Mouse (Mus musculus) liver, embryonic 14.5 days (tissue): ENCODE measurements around the gene Tex2. TPM values are rescaled to one million over a fixed set of nuclear protein-coding genes. Genes with fewer than 3 reads are reported as not detected.

ENCODE experiments used
- ATAC-seq: fragments of 200-750 bp; cut with Nextera tagmentation; 2 replicates; pipeline ENCODE4 v1.8.0; 2017; ENCODE audit warnings: moderate number of reproducible peaks, mild to moderate bottlenecking, moderate library complexity; ENCODE audit not compliant: insufficient read depth
- DNase-seq, 3 experiments: peaks; one replicate each; pipeline ENCODE4 v3.0.0-alpha.2; 2012 to 2013; ENCODE audit warnings: low read depth in 3 of 3, low spot score in 3 of 3
- H3K27ac ChIP-seq: fragments of 300-500 bp; sonication (generic); 2 replicates; pipeline ENCODE4 v1.5.1; 2014; ENCODE audit warnings: moderate library complexity, mild to moderate bottlenecking, control low read depth, inconsistent platforms
- H3K27me3 ChIP-seq: fragments of 300-500 bp; sonication (generic); 2 replicates; pipeline ENCODE4 v1.6.1; 2014; ENCODE audit warnings: mild to moderate bottlenecking, low read length, moderate library complexity; ENCODE audit not compliant: control insufficient read depth, insufficient read depth
- H3K36me3 ChIP-seq: fragments of 300-500 bp; sonication (generic); replicated peaks from 2 replicates; pipeline ENCODE4 v1.6.1; 2014; ENCODE audit warnings: low read depth; ENCODE audit not compliant: control insufficient read depth, insufficient read depth
- H3K4me1 ChIP-seq, 2 experiments: fragments of 200-500 bp in 1 of 2; fragments of 300-500 bp in 1 of 2; sonication (generic) in 1 of 2; replicated peaks; 2 replicates each; pipeline ENCODE4 v1.6.1; 2012 to 2014; ENCODE audit warnings: antibody characterized with exemption in 1 of 2, inconsistent platforms in 1 of 2, low read length in 1 of 2; ENCODE audit not compliant: control insufficient read depth in 2 of 2, insufficient read depth in 2 of 2
- H3K4me2 ChIP-seq: fragments of 300-500 bp; sonication (generic); 2 replicates; pipeline ENCODE4 v1.6.1; 2014; ENCODE audit warnings: low read depth, mild to moderate bottlenecking, control low read depth, moderate library complexity
- H3K4me3 ChIP-seq, 2 experiments: fragments of 200-500 bp in 1 of 2; fragments of 300-500 bp in 1 of 2; sonication (generic) in 1 of 2; 2 replicates each; pipeline ENCODE4 v1.5.1; 2012 to 2014; ENCODE audit warnings: low read depth in 2 of 2, low read length in 2 of 2, mild to moderate bottlenecking in 2 of 2, control low read depth in 1 of 2, inconsistent platforms in 1 of 2, moderate library complexity in 1 of 2; ENCODE audit not compliant: insufficient read depth in 1 of 2
- H3K9ac ChIP-seq: fragments of 300-500 bp; sonication (generic); replicated peaks from 2 replicates; pipeline ENCODE4 v1.6.1; 2014; ENCODE audit warnings: mild to moderate bottlenecking, control low read depth, moderate library complexity
- H3K9me3 ChIP-seq: fragments of 300-500 bp; sonication (generic); 2 replicates; pipeline ENCODE4 v1.6.1; 2016; ENCODE audit warnings: low read length, mixed read lengths; ENCODE audit not compliant: control insufficient read depth
- CTCF ChIP-seq: IDR thresholded peaks from 2 replicates; pipeline ENCODE4 v1.5.1; 2016; ENCODE audit warnings: antibody characterized with exemption, low read depth, control low read depth
- EP300 ChIP-seq: IDR thresholded peaks from 2 replicates; pipeline ENCODE4 v1.6.1; 2016; ENCODE audit warnings: antibody characterized with exemption, low read depth
- WGBS: fragments of 180-500 bp; shearing (Covaris S2); extraction: QIAGEN DNeasy Blood & Tissue Kit; methylation state at CpG from one replicate; pipeline ENCODE4 v1.1.7; 2014; ENCODE audit not compliant: insufficient replicate concordance; 5-methylcytosine and 5-hydroxymethylcytosine counted together
- polyA plus RNA-seq, 2 experiments: library from polyadenylated mRNA; depleted of rRNA in 1 of 2; stranded (reverse) in 1 of 2; unstranded in 1 of 2; fragments of >200 nt; fragmentation: Nextera tagmentation in 1 of 2; extraction: Ambion mirVana in 1 of 2; gene quantifications; 2 replicates each; pipeline versions ENCODE4 v1.2.1 to v1.2.3; 2012 to 2014

The Tex2 gene
- polyA plus RNA-seq, 2 experiments = 5.9 to 7.9 TPM

GRCm38 (mm10) chr11:106617821-106618580 is 4.8 kb upstream of the Tex2 start:
- Histone ChIP-seq H3K4me3 (no peak overlapping the region), H3K9ac (no peak overlapping the region), H3K27me3 (no peaks in the 10 kb centered on the region), H3K36me3 (no peaks in the 10 kb centered on the region), H3K4me1 (peaks cover 5 to 18% of the 10 kb centered on the region in 2 experiments), H3K27ac (no peak overlapping the region), H3K9me3 (no peaks in the 10 kb centered on the region), H3K4me2 (no peak overlapping the region)
- DNase-seq = no peak
- ATAC-seq = no peak
- WGBS = 65% methylated on average over 13 of the region's 13 CpGs
- TF ChIP-seq CTCF = no peak
- TF ChIP-seq EP300 = no peak

- ATAC-seq = no peak
Measured at GRCm38 (mm10) chr11:106615561-106615960, 2.3 kb upstream of the Tex2 start.

GRCm38 (mm10) chr11:106614339-106614645 is 1.1 kb upstream of the Tex2 start:
- TF ChIP-seq EP300 = no peak
- no peak for TF ChIP-seq CTCF
- peaks cover 9 to 20% of the 10 kb centered on the region in 2 experiments for H3K4me1 ChIP-seq

More at GRCm38 (mm10) chr11:106615561-106615960, 2.3 kb upstream of the Tex2 start:
- Histone ChIP-seq H3K36me3 (no peaks in the 10 kb centered on the region), H3K4me2 (no peak overlapping the region), H3K27ac (no peak overlapping the region), H3K27me3 (no peaks in the 10 kb centered on the region), H3K9ac (no peak overlapping the region), H3K4me1 (peaks cover 9 to 19% of the 10 kb centered on the region in 2 experiments), H3K4me3 (no peak overlapping the region), H3K9me3 (no peaks in the 10 kb centered on the region)
- TF ChIP-seq EP300 (no peak), CTCF (no peak)
- WGBS = 50% methylated on average over 4 of the region's 4 CpGs
- no peak for DNase-seq

GRCm38 (mm10) chr11:106613638-106614338 is 565 bp upstream of the Tex2 start:
- ATAC-seq (no peak), DNase-seq (peak in 1 of 3 experiments; percentile 37)
- Histone ChIP-seq H3K36me3 (no peaks in the 10 kb centered on the region), H3K9me3 (no peaks in the 10 kb centered on the region), H3K4me1 (peaks cover 9 to 19% of the 10 kb centered on the region in 2 experiments), H3K27ac (peak overlapping the region; percentile 32), H3K9ac (peak overlapping the region; percentile 55), H3K4me2 (peak overlapping the region; percentile 86), H3K27me3 (no peaks in the 10 kb centered on the region), H3K4me3 (peak overlapping the region; percentile 80 to 84)
- 43% methylated on average over 14 of the region's 15 CpGs for WGBS
- TF ChIP-seq EP300 = no peak
- peak; percentile 57 for TF ChIP-seq CTCF

More at GRCm38 (mm10) chr11:106614339-106614645, 1.1 kb upstream of the Tex2 start:
- H3K27ac ChIP-seq = no peak overlapping the region
- WGBS = 43% methylated on average over 4 of the region's 4 CpGs
- no peak overlapping the region for H3K9ac ChIP-seq
- H3K4me3 ChIP-seq = no peak overlapping the region
- no peaks in the 10 kb centered on the region for H3K9me3 ChIP-seq
- DNase-seq = no peak
- no peak for ATAC-seq
- H3K36me3 ChIP-seq = no peaks in the 10 kb centered on the region
- no peak overlapping the region for H3K4me2 ChIP-seq
- no peaks in the 10 kb centered on the region for H3K27me3 ChIP-seq
